Mouse (Mus musculus): ENCODE data around the gene Stard5.

- TF ChIP-seq CTCF (IDR thresholded peaks at IDR 0.05; ENCODE audit: low read depth) = no peak
- TF ChIP-seq EP300 (IDR thresholded peaks at IDR 0.05; ENCODE audit: low read depth) = no peak
Measured at GRCm38 (mm10) chr7:83598997-83599912, 32.5 kb upstream of the Stard5 start.
